Mouse (Mus musculus) small intestine, adult 2 months (tissue): ENCODE measurements around the gene P4htm. TPM values are rescaled to one million over a fixed set of nuclear protein-coding genes. Genes with fewer than 3 reads are reported as not detected.
A peak's percentile ranks its signal among the peaks of the same experiment; 100 is the strongest.
"Not testable (repeated sequence)": the region's sequence is repeated elsewhere in the genome, so short reads cannot be mapped to it uniquely, and the experiment has no call there.

Source experiments
- H3K27ac ChIP-seq: fragments of 200-500 bp; 2 replicates; pipeline ENCODE4 v1.5.1; 2012; ENCODE audit warnings: low read depth, low read length, control low read depth, inconsistent platforms; ENCODE audit not compliant: insufficient read depth
- H3K27me3 ChIP-seq: fragments of 200-500 bp; 2 replicates; pipeline ENCODE4 v1.6.1; 2012; ENCODE audit warnings: mild to moderate bottlenecking, moderate library complexity, low read length, inconsistent platforms; ENCODE audit not compliant: control insufficient read depth, insufficient read depth
- H3K36me3 ChIP-seq: fragments of 200-500 bp; 2 replicates; pipeline ENCODE4 v1.6.1; 2012; ENCODE audit warnings: mild to moderate bottlenecking, low read length, control low read depth, inconsistent platforms; ENCODE audit not compliant: control insufficient read depth, insufficient read depth
- H3K4me1 ChIP-seq: fragments of 200-500 bp; 2 replicates; pipeline ENCODE4 v1.6.1; 2012; ENCODE audit warnings: low read length, inconsistent platforms, mixed read lengths; ENCODE audit not compliant: control insufficient read depth, insufficient read depth, insufficient read length
- H3K4me3 ChIP-seq: fragments of 200-500 bp; 2 replicates; pipeline ENCODE4 v1.5.1; 2012; ENCODE audit warnings: low read depth, mild to moderate bottlenecking, control low read depth, inconsistent platforms, low read length, moderate library complexity
- CTCF ChIP-seq: fragments of 200-500 bp; IDR thresholded peaks from 2 replicates; pipeline ENCODE4 v1.5.1; 2012; ENCODE audit warnings: low read depth, mild to moderate bottlenecking, control low read depth, inconsistent platforms, low read length, moderate library complexity, mixed read lengths; ENCODE audit not compliant: insufficient replicate concordance, insufficient read length; ENCODE audit errors: extremely low read depth
- POLR2A ChIP-seq: fragments of 200-500 bp; IDR thresholded peaks from 2 replicates; pipeline ENCODE4 v1.6.1; 2012; ENCODE audit warnings: low read depth, mild to moderate bottlenecking, control low read depth, inconsistent platforms, low read length, moderate library complexity
- WGBS: fragments of 180-500 bp; shearing (Covaris S2); methylation state at CpG from one replicate; pipeline ENCODE4 v1.1.7; 2018; 5-methylcytosine and 5-hydroxymethylcytosine counted together
- polyA plus RNA-seq: library from polyadenylated mRNA; depleted of rRNA; stranded (reverse); fragments of >200 nt; gene quantifications from 2 replicates; pipeline ENCODE4 v1.2.3, GENCODE M21; 2012

P4htm gene
- polyA plus RNA-seq, 1 experiment: 4.8 TPM

- H3K27me3 ChIP-seq: no peaks in the 10 kb centered on the region
- no peak for TF ChIP-seq CTCF
- WGBS: 74% methylated on average over 4 of the region's 4 CpGs
Measured at GRCm38 (mm10) chr9:108628141-108628540, 30.7 kb upstream of the P4htm start.

GRCm38 (mm10) chr9:108626498-108626897 is 29.0 kb upstream of the P4htm start:
- Histone ChIP-seq H3K4me1 (0 out of 2 replicates have a peak, but pooled peaks cover 2% of the 10 kb centered on the region), H3K27me3 (no peaks in the 10 kb centered on the region), H3K27ac (no peak overlapping the region), H3K36me3 (peaks cover 23% of the 10 kb centered on the region), H3K4me3 (no peak overlapping the region)
- WGBS: 52% methylated on average over 2 of the region's 2 CpGs
- no peak for TF ChIP-seq POLR2A
- TF ChIP-seq CTCF: no peak

More at GRCm38 (mm10) chr9:108628141-108628540, 30.7 kb upstream of the P4htm start:
- Histone ChIP-seq H3K4me3 (no peak overlapping the region), H3K4me1 (0 out of 2 replicates have a peak, but pooled peaks cover 2% of the 10 kb centered on the region), H3K27ac (no peak overlapping the region), H3K36me3 (peaks cover 21% of the 10 kb centered on the region)

- H3K36me3 ChIP-seq: peaks cover 63% of the 10 kb centered on the region
- no peak overlapping the region for H3K4me3 ChIP-seq
- no peaks in the 10 kb centered on the region for H3K4me1 ChIP-seq
- no peak overlapping the region for H3K27ac ChIP-seq
- WGBS: 82% methylated on average over 1 of the region's 1 CpGs
- TF ChIP-seq POLR2A (no peak), CTCF (no peak)
- H3K27me3 ChIP-seq: no peaks in the 10 kb centered on the region
Measured at GRCm38 (mm10) chr9:108617301-108617700, 19.8 kb upstream of the P4htm start.

- H3K27ac ChIP-seq: no peak overlapping the region
- no peak overlapping the region for H3K4me3 ChIP-seq
- TF ChIP-seq CTCF: no peak
- no peak for TF ChIP-seq POLR2A
- peaks cover 7% of the 10 kb centered on the region for H3K4me1 ChIP-seq
- no peaks in the 10 kb centered on the region for H3K27me3 ChIP-seq
- WGBS: 96% methylated on average over 10 of the region's 10 CpGs
- H3K36me3 ChIP-seq: peaks cover 67% of the 10 kb centered on the region
Measured at GRCm38 (mm10) chr9:108611488-108611887, 14.0 kb upstream of the P4htm start.

- 40% methylated on average over 4 of the region's 4 CpGs for WGBS
- H3K36me3 ChIP-seq: peaks cover 66% of the 10 kb centered on the region
Measured at GRCm38 (mm10) chr9:108608889-108609288, 11.4 kb upstream of the P4htm start.

GRCm38 (mm10) chr9:108607929-108608328 is 10.5 kb upstream of the P4htm start:
- not testable (repeated sequence) for H3K27me3 ChIP-seq, H3K4me3 ChIP-seq, H3K4me1 ChIP-seq
- peaks cover 67% of the 10 kb centered on the region for H3K36me3 ChIP-seq
- WGBS: 24% methylated on average over 5 of the region's 5 CpGs
- H3K27ac ChIP-seq: peak overlapping the region; percentile 64

More at GRCm38 (mm10) chr9:108608889-108609288, 11.4 kb upstream of the P4htm start:
- TF ChIP-seq CTCF: no peak
- no peak for TF ChIP-seq POLR2A
- H3K27me3 ChIP-seq: no peaks in the 10 kb centered on the region
- H3K27ac ChIP-seq: no peak overlapping the region
- no peak overlapping the region for H3K4me3 ChIP-seq
- peaks cover 7% of the 10 kb centered on the region for H3K4me1 ChIP-seq

GRCm38 (mm10) chr9:108601986-108602385 is 4.5 kb upstream of the P4htm start:
- Histone ChIP-seq H3K36me3 (peaks cover 31% of the 10 kb centered on the region), H3K4me3 (no peak overlapping the region), H3K27ac (no peak overlapping the region), H3K4me1 (peaks cover 1% of the 10 kb centered on the region), H3K27me3 (no peaks in the 10 kb centered on the region)
- WGBS: 21% methylated on average over 4 of the region's 4 CpGs
- TF ChIP-seq CTCF (no peak), POLR2A (no peak)

GRCm38 (mm10) chr9:108600011-108600410 is 2.5 kb upstream of the P4htm start:
- H3K27ac ChIP-seq: no peak overlapping the region
- H3K27me3 ChIP-seq: no peaks in the 10 kb centered on the region
- WGBS: 11% methylated on average over 2 of the region's 2 CpGs
- H3K4me1 ChIP-seq: peaks cover 3% of the 10 kb centered on the region
- H3K36me3 ChIP-seq: peaks cover 17% of the 10 kb centered on the region
- TF ChIP-seq POLR2A (no peak), CTCF (no peak)
- H3K4me3 ChIP-seq: no peak overlapping the region
